Mouse (Mus musculus) right cerebral cortex, postnatal 36 days (tissue): ENCODE data around the gene Sdccag8.
A peak's percentile ranks its signal among the peaks of the same experiment; 100 is the strongest.

ENCODE experiments used
- DNase-seq, 2 experiments: peaks; one replicate each; pipeline ENCODE4 v3.0.0; 2022; ENCODE audit warnings: low spot score in 2 of 2, mixed read lengths in 1 of 2

Sdccag8 gene

GRCm38 (mm10) chr1:176943126-176943525 is 128.7 kb downstream of the Sdccag8 start:
- DNase-seq = no peak

- DNase-seq = no peak
Measured at GRCm38 (mm10) chr1:176943987-176944386, 129.5 kb downstream of the Sdccag8 start.

DNA sequence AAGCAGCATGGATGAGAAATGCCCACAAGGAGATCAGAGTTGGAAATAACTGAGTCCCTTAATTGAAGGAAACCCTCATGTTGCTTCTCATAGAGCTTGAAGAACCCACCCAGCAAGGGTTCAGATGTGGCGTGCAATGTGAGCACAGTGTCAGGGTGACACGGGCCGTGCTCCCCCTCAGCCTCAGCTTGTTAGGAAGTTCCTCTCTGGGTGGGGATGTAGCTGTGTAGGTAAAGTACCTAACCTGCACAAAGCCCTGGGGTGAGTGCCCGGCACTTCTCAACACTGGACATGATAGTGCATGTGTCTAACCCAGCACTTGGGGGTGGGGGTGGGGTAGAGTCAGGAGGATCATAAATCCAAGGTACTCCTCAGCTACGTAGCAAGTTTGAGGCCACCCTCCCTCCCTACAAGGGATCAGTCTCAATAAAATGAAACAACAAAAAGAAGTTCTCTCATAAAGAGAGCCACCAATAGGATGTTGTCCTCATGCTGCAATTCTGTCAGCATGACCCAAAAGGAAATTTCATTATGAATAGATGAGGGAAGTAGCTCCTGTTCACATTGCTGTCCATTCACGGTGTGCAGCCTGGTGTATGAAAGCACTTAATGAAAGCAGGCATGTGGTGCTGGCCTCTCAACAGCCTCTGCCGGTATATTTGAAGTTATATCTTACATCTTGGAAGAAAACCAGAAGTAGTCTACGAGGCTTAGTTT is 130.2 kb downstream of the Sdccag8 start:
- no peak for DNase-seq

GRCm38 (mm10) chr1:176945175-176945540 is 130.7 kb downstream of the Sdccag8 start:
- no peak for DNase-seq

DNA sequence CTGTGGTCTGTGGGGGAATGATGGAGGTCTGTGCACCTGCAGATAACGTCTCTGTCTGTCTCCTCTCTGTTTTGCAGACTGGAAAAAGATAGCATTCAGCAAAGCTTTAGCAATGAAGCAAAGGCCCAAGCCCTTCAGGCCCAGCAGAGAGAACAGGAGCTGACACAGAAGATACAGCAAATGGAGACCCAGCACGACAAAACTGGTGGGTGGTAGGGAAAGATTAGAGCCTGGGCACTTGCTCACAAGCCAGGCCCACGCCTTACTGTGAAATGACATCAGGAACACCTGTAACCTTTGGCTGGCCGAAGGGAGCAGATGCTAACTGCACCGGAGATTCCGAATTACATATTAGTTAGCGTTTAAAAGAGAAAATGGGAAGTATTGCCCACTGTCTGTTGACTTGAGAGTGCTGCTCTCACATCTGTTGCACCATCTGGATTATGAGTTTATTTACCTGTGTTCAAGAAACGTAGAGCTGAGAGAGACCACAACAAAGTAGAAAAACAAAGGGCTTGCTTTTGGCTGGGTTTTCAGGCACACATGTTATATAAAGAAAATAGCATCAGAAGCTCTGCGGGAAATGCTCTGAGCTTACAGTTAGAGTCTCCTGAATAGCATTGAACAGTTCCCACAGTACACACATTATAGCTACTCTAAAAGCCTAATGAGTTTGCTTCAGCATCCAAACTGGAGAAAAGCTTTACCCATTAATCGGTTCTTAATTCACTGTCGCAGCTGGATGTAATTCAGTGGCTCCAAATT is 131.8 kb downstream of the Sdccag8 start:
- DNase-seq = no peak

DNA sequence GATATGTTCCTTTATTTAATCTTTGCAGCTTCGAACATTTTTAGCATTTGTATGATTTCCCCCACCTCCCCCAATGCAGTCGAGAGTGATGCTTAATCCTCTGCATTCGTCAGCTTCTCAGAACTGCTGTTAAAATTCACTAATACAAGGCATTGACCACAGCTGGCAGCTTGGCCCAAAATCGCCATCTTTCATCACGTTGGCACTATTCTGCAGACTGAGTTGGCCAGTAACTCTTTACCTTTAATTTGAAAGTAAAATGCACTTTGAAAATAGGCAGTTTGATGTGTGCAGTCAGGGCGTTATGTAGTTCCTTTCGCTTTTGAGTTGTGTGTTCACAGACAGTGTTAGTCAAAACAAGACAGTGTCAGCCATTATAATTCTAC is 132.3 kb downstream of the Sdccag8 start:
- DNase-seq = no peak

GRCm38 (mm10) chr1:176948861-176949260 is 134.4 kb downstream of the Sdccag8 start:
- DNase-seq = no peak

- DNase-seq = no peak
Measured at GRCm38 (mm10) chr1:176949320-176949719, 134.9 kb downstream of the Sdccag8 start.

- DNase-seq = no peak
Measured at GRCm38 (mm10) chr1:176950061-176950460, 135.6 kb downstream of the Sdccag8 start.

DNA sequence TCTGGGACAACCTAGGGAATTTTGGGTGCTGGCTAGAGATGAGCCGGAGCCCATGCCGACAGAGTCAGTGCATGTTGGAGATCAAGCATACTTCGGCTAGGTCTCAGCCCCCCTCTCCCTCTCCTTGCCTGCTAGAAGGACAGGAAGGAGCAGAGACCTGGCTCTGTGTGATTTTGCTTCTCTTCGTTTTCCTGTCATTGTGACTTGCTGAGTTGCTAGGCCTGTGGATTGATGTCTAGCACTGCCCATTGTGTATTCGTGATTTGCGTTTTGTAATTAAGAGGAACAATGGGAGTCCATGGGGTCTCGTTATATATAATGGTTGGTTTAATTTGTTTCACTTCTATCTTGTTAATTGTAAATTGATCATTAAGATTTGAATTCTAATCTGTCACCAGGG is 137.4 kb downstream of the Sdccag8 start:
- no peak for DNase-seq

GRCm38 (mm10) chr1:176958311-176958710 is 143.9 kb downstream of the Sdccag8 start:
- DNase-seq = no peak

DNA sequence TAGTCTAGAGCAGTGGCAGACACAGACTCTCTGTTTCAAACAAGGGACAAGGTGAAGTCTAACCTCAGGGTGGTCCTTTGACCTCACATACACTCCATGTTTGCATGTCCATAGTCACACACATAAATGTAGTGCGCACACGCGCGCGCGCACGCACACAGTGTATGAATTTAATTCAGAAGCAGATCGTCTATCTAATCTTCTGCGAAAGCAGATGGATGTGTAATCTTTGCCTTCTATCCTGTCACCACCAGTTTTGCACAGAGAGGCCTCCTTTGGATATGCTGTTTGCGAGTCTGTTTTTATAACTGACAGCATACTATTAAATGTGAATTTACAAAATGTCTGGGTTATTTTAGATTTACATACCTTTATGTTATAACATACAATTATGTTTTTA is 147.3 kb downstream of the Sdccag8 start:
- no peak for DNase-seq

DNA sequence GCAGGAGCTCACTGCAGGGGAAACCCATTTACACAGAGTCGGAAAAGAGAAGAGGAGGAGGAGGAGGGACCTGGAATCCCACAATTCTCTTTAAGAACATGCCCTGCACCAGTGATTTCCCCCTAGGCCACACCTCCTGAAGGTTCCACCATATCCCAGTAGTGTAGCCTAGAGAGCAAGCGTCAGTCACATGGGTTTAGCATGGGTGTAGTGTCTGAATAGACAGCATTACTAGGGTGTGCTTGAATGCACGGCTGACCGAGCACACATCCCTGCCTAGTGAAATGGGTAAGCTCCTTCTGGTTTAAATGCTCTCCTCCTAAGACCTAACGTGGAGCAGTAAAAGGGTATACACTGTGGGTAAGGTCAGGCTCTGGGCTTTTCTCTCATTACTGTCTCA is 148.4 kb downstream of the Sdccag8 start:
- no peak for DNase-seq

DNA sequence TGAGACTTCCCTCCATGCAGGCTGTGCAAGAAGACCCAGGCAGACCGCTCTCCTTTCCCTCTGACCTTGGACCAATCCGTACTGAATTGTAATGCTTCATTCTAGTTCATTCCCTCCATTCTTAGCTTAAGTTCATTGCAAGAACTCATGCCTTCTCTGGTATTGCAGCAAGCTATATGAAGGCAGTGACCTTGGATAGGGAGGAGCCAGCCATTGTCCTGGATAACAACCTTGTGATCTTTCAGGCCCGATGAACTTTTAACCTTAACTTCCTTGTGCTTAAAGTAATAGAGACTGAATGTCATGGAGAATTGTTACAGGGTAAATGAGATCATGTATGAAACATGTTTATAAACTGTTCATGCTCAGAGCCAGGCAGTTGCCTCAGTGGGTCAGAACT is 152.8 kb downstream of the Sdccag8 start:
- no peak for DNase-seq

GRCm38 (mm10) chr1:176970635-176971478 is 156.4 kb downstream of the Sdccag8 start:
- no peak for DNase-seq

GRCm38 (mm10) chr1:176971479-176971797 is 157.0 kb downstream of the Sdccag8 start:
- no peak for DNase-seq

- DNase-seq = no peak
Measured at GRCm38 (mm10) chr1:176973356-176974088, 159.1 kb downstream of the Sdccag8 start.

DNA sequence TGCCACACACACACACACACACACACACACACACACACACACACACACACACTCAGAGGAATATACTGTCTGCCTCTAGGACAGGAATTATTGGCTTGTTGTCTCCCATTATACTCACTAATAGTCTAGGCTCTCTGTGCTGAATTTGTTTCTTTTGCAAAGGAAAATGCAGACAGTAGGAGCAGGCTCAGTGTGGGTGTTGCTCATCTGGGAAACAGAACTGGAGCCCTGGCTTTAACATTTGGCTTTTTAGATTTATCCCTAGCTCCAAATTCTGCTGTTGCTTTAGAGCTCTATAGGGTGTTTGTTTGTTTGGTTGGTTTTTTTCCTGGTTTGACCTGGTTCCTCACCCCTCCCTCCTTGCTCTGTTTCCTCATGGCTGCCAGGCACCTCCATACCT is 164.8 kb downstream of the Sdccag8 start:
- no peak for DNase-seq

- DNase-seq = peak in 1 of 2 experiments; percentile 69
Measured at GRCm38 (mm10) chr1:176980140-176980539, 165.7 kb downstream of the Sdccag8 start.

DNA sequence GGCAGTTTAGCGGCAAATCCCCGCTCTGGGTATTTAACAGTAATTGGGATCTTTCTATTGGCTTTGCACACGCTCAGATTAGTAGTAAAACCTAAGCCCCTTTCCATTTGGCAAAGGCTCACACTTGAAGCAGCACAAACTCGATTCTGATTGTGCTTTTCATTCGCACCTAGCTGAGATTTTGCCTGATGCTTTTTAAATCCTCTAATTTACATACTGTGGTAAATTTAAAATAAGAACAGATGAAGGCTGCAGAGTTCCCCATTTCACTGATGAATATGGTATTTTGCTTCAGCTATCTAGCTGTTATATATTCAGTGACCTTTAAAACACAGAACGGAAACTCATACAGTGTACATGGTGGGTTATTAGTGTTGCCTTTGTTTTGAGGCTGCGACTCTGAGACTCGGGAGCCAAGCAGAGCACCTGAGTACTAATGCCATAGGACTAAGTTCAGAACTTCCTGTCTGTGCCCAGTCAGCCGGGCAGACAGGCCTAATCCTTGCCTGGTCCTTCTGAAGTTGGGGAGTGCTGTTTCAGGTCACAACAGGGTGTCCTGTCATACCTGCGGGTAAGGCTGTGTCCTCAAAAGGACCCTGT is 166.4 kb downstream of the Sdccag8 start:
- no peak for DNase-seq

- no peak for DNase-seq
Measured at GRCm38 (mm10) chr1:176981511-176981910, 167.1 kb downstream of the Sdccag8 start.
